Mouse (Mus musculus) kidney, postnatal 4 days (tissue): Measurements from ENCODE around the gene Npff.
A peak's percentile ranks its signal among the peaks of the same experiment; 100 is the strongest.

Experiments used
- DNase-seq, 2 experiments: peaks; one replicate each; pipeline ENCODE4 v3.0.0; 2021; ENCODE audit warnings: mixed read lengths in 2 of 2

Gene Npff

DNA sequence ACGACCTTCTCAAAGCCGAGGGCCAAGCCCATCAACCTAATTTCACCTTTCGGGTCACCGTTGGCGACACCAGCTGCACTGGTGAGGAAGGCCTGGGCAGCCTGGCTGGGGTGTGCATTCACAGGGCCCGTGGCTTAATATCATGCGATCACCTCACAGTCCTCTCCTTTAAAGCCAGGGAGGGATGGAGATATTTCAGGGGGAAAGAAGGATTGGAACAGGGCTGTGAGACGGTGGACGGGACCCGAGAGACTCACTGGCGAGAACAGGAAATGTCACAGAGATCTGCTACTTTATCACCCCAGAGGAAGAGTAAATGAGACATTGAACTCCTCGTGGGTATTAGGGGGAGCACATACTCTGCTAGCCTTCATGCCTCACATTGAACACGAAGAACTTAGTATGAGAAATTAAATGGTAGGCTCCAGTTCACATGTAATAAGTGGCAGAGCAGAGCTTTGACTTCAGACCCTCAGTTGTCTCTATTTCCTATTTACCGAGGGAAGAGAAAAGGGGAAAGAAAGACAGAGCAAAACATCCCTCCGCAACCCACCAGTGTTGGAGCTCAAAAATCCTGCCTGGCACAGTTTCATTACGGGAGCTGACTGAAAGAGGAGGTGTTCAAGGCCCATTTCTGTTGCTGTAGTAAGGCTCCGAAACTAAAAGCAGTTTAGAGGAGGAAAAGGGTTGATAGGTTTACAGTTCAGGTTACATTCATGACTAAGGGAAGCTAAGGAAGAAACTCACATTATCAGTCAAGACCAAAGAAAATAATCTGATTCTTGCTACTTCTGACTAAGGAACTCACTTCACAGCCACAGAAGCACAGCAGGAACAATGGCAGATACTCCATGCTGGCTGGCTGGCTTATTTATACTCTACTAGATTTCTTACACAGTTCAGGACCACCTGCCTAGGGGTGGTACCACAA lies 5.3 kb downstream of the Npff start:
- DNase-seq, result no peak

GRCm38 (mm10) chr15:102518859-102519201 lies 5.9 kb downstream of the Npff start:
- no peak for DNase-seq

GRCm38 (mm10) chr15:102517976-102518858 lies 6.5 kb downstream of the Npff start, which contains the start of gene Tarbp2:
TSS of gene Tarbp2 (plus strand) at chr15:102518192.
- DNase-seq, result peak; percentile 99 to 100

GRCm38 (mm10) chr15:102517631-102517975 lies 7.1 kb downstream of the Npff start:
- no peak for DNase-seq

DNA sequence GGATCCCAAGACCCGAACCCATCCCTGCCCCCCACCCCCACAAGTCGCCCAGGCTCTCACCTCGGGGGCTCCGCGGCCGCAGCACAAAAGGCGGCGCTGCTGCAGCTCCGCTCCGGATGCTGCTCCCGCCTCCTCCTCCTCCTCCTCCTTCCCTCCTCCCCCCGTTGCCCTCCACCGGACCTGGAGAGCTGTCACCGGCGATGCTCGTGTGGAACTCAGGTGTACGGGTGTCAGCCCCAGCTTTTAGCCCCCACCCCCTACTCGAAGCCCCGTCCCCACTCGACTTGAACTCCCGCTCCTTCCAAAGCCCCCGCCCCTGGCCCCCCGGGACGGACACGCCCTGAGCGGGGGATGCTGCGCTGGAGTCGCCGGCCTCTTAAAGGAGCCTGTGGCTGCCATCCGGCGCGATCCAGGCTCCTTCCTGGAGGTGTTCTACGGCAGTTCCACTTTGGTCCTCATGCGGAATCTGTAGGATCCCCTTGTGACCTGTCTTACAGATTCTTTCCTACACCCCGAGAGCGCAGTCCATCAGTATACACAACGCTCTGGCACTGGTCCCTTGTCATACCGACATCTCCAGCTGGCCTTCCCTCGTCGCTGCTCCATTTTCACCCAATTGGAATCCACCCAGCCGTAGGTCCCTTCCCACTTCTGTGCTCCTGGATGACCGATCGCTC lies 7.9 kb downstream of the Npff start, which contains the start of gene Map3k12:
Gene Map3k12 (minus strand): TSS at position 337 of the 677 bp plus-strand sequence.
- DNase-seq, result peak; percentile 80 to 84

GRCm38 (mm10) chr15:102516293-102516692 lies 8.4 kb downstream of the Npff start:
- no peak for DNase-seq

- DNase-seq, result no peak
These were observed 9.0 kb downstream of the Npff start for GRCm38 (mm10) chr15:102515791-102516190.

GRCm38 (mm10) chr15:102515261-102515660 lies 9.5 kb downstream of the Npff start:
- no peak for DNase-seq

DNA sequence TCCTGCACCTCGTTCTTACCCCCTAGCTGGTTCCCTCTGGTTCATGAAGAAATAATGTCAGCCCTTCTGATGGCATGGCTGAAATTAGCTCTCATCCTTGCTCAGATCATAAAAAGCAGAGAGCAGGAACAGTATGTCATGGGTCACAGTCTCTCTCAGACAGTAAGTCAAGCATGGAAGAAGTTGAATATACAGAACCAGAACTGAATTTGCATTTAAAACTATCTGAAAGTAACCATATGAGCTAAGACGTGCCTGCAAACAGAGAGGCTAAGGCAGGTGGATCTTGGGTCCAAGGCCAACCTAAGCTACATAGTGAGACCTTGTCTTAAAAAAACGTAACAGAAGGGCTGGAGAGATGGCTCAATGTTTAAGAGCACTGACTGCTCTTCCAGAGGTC lies 11.7 kb downstream of the Npff start:
- no peak for DNase-seq

DNA sequence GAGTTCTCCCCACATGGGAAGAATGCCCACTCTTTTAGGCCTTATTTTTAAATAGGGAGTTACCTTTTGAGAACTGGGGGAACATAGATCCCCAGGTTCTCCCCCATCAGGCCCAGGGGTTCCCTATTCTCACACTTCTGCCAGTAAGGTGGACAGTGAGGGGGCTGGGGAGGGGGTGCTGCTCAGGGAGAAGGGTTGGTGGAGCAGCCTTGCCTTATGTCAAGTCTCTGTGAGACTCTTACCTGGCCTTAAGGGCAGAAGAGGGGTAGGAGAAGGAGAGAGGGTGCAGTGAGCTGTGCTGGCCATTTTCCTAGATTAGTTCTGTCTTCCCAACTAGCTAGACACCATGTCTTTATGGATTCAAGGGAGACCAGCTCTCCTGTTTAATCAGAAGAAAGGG lies 12.3 kb downstream of the Npff start:
- DNase-seq, result no peak

GRCm38 (mm10) chr15:102512010-102512409 lies 12.7 kb downstream of the Npff start:
- no peak for DNase-seq

- DNase-seq, result peak; percentile 55 to 66
These were observed 13.4 kb downstream of the Npff start for GRCm38 (mm10) chr15:102511285-102511833.

GRCm38 (mm10) chr15:102510590-102511284 lies 14.0 kb downstream of the Npff start:
- peak; percentile 93 to 95 for DNase-seq

DNA sequence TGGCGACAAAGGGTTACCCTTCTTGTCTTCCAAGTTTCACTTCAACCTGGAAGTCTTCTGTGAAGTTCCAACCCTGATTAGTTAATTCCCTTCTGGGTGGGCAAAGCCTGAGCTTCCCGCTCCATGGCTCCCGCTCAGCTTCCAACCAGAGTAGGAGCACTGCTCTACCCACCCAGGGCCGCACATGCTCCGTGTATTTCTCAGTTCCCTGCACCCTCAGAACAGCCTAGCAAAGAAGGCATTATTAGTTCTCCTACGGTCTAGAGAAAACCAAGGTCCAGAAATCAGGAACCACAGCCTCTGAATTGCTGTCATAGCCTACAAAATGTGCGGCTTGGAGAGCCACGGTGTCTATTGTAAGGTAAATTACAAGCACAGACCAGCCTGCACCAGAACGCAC lies 14.6 kb downstream of the Npff start:
- DNase-seq, result peak; percentile 51 to 59

DNA sequence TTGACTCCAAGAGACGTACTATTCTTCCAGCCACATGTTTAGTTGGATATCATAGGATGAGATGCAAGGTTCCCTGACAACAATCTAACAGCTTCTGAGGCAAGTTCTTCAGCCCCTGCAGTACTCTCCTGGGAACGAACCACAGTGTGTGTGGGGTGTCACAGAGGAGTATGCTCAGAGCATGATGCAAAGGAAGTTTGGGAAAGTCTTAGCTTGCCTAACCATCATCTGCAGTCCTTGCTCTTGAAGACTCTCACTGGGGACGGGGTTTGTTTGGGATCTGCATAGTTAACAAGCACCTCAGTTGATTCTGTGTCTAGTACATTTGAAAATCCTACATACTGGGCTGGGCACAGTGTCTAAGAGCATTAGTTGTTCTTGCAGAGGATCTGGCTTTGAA lies 16.4 kb downstream of the Npff start:
- no peak for DNase-seq

DNA sequence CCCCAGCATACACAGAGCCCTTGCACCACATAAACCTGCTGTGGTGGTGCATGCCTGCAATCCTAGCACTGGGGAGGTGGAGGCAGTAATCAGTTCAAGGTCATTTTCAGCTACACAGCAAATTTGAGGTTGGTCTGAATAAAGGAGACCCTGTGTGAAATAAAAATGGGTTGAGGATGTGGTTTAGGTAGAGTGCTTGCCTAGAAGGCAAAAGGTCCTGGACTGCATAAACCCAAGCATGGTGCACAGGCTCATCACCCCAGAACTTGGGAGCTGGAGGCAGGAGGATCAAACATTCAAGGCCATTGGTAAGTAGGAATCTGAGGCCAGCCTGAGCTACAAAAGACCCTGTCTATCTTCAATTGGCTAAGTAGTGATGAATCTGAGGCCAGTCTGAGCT lies 17.2 kb downstream of the Npff start:
- DNase-seq, result no peak

GRCm38 (mm10) chr15:102506864-102507263 lies 17.9 kb downstream of the Npff start:
- DNase-seq, result no peak

DNA sequence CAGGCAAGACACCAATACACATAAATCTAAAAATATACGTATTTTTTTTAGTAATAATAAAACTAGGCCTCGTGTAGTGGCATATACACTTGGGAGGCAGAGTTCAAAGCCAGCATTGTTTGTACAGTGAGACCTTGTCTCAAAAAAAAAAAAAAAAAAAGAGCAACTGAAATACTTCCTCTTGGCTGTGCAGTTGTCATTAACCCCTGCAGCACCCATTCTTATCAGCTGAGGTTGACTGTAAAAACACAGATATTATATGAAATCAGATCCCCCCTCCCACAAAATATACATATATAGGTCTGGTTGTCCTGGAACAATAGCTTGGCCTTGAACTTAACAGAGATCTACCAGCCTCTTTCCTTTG lies 18.3 kb downstream of the Npff start:
- DNase-seq, result no peak

GRCm38 (mm10) chr15:102505770-102506463 lies 18.8 kb downstream of the Npff start:
- no peak for DNase-seq

DNA sequence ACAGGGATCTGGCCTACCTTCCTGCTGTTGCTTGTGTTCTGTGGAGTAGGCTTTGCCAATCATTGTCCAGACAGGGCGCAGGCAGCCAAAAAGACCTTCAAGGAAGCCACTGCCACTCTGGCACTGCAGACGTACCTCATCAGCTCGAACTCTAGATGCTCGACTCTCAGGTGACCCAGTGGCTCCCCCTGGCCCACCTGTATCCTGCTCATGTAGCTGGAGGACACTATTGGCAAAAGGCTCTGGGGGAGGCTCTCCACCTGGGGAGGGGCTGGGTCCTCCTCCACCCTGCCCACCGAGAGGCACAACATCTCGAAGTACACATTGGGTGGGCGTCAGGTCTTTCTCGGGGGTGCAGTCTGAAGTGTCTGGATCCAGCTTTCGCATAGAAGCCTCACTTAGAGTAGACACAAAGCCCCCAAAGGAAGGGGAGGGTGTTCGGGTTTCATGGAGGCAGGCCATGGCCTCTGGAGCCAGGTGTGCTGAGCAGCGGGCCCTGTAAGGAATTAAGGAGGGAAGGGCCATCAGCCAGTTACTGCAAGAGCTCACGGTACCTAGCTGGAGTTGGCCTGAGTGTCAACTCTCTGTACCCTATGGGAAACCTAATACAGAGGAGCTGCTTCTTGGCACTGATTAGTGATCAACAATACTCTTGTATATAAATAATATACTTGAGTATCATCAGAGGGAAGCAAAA lies 19.5 kb downstream of the Npff start:
- peak in 1 of 2 experiments; percentile 28 for DNase-seq
